Mouse (Mus musculus) midbrain, embryonic 12.5 days (tissue): ENCODE data around the gene Epb41l3. TPM values are rescaled to one million over a fixed set of nuclear protein-coding genes. Genes with fewer than 3 reads are reported as not detected.
A peak's percentile ranks its signal among the peaks of the same experiment; 100 is the strongest.

Source experiments
- ATAC-seq: fragments of 200-750 bp; cut with Nextera tagmentation; 2 replicates; pipeline ENCODE4 v1.8.0; 2017; ENCODE audit warnings: low read depth, moderate TSS enrichment, moderate library complexity; ENCODE audit not compliant: low FRiP score
- H3K27ac ChIP-seq: fragments of 300-500 bp; sonication (generic); replicated peaks from 2 replicates; pipeline ENCODE4 v1.5.1; 2016; ENCODE audit warnings: mild to moderate bottlenecking
- H3K27me3 ChIP-seq: fragments of 300-500 bp; sonication (generic); 2 replicates; pipeline ENCODE4 v1.6.1; 2016; ENCODE audit warnings: mild to moderate bottlenecking
- H3K36me3 ChIP-seq: fragments of 300-500 bp; sonication (generic); 2 replicates; pipeline ENCODE4 v1.6.1; 2016
- H3K4me1 ChIP-seq: fragments of 300-500 bp; sonication (generic); 2 replicates; pipeline ENCODE4 v1.6.1; 2016
- H3K4me2 ChIP-seq: fragments of 300-500 bp; sonication (generic); replicated peaks from 2 replicates; pipeline ENCODE4 v1.6.1; 2016; ENCODE audit warnings: mild to moderate bottlenecking, moderate library complexity
- H3K4me3 ChIP-seq: fragments of 300-500 bp; sonication (generic); 2 replicates; pipeline ENCODE4 v1.5.1; 2016; ENCODE audit warnings: mild to moderate bottlenecking
- H3K9ac ChIP-seq: fragments of 300-500 bp; sonication (generic); replicated peaks from 2 replicates; pipeline ENCODE4 v1.6.1; 2016; ENCODE audit warnings: mild to moderate bottlenecking, moderate library complexity
- H3K9me3 ChIP-seq: fragments of 300-500 bp; sonication (generic); 2 replicates; pipeline ENCODE4 v1.6.1; 2016; ENCODE audit warnings: mild to moderate bottlenecking
- WGBS: fragments of 180-500 bp; shearing (Covaris S2); methylation state at CpG from one replicate; pipeline ENCODE4 v1.1.7; 2016; 5-methylcytosine and 5-hydroxymethylcytosine counted together
- polyA plus RNA-seq: library from polyadenylated mRNA; unstranded; fragments of >200 nt; fragmentation: Nextera tagmentation; extraction: Ambion mirVana; gene quantifications from 2 replicates; pipeline ENCODE4 v1.2.1, GENCODE M21; 2016

Epb41l3 gene
- polyA plus RNA-seq, 1 experiment from 2014 or later = 78.0 TPM

DNA sequence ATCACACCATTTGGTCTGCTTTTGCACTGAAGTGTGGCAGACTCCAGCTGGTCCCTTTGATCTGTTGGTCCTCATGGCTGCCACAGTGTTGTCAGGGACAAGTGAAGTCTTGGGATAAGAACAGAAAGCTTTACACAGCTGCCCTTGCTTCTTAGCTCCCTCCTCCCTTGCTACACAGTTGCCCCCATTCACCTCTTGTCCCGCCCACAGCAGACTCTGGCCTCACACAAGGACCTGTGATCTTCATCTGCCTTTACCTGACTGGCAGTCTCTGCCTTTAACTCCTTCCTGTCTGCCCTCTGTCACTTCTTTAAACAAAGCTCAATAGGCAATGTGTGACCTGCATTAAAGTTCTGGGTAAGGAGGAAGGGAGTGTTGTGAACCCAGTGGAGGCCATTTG lies 123.3 kb downstream of the Epb41l3 start:
- Histone ChIP-seq H3K9ac (no peak overlapping the region), H3K4me3 (no peak overlapping the region), H3K27ac (no peak overlapping the region)

DNA sequence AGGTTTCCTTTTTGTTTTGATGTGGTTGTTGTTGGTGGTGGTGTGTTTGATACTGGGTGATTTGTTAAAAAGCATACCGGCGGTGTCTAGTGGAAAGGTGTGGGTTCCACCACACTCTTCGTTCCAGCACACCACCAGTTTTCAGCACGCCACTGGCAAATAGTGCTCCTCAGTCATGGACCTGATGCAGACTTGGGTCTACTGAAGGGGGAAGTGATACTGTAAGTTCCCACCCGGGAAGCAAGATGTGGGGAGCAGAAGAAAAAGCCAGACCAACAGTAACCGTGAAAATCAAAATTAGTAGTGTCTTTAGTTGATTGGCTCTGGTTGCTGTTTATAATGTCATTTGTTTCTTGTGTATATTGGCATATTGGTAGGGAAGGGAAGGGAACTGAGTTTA lies 124.3 kb downstream of the Epb41l3 start:
- H3K27me3 ChIP-seq = no peaks in the 10 kb centered on the region
- no peak overlapping the region for H3K4me2 ChIP-seq
- H3K4me1 ChIP-seq = peaks cover under 1% of the 10 kb centered on the region; the same call in 1 of the 2 replicates
- no peak overlapping the region for H3K4me3 ChIP-seq
- WGBS = 93% methylated on average over 6 of the region's 6 CpGs
- no peak overlapping the region for H3K27ac ChIP-seq
- no peak for ATAC-seq
- no peak overlapping the region for H3K9ac ChIP-seq
- no peaks in the 10 kb centered on the region for H3K9me3 ChIP-seq
- no peaks in the 10 kb centered on the region for H3K36me3 ChIP-seq

More for the DNA sequence above, 123.3 kb downstream of the Epb41l3 start:
- WGBS = 33% methylated on average over 1 of the region's 1 CpGs
- Histone ChIP-seq H3K9me3 (no peaks in the 10 kb centered on the region), H3K27me3 (no peaks in the 10 kb centered on the region), H3K4me1 (peaks cover 10% of the 10 kb centered on the region), H3K36me3 (no peaks in the 10 kb centered on the region), H3K4me2 (no peak overlapping the region)
- ATAC-seq = no peak

GRCm38 (mm10) chr17:69200936-69201335 lies 125.5 kb downstream of the Epb41l3 start:
- no peak overlapping the region for H3K27ac ChIP-seq
- WGBS = 96% methylated on average over 8 of the region's 8 CpGs
- no peaks in the 10 kb centered on the region for H3K27me3 ChIP-seq
- no peaks in the 10 kb centered on the region for H3K36me3 ChIP-seq
- no peaks in the 10 kb centered on the region for H3K4me1 ChIP-seq
- H3K9me3 ChIP-seq = no peaks in the 10 kb centered on the region
- H3K9ac ChIP-seq = no peak overlapping the region
- H3K4me2 ChIP-seq = no peak overlapping the region
- no peak overlapping the region for H3K4me3 ChIP-seq
- ATAC-seq = no peak

GRCm38 (mm10) chr17:69205282-69205999 lies 130.0 kb downstream of the Epb41l3 start:
- Histone ChIP-seq H3K4me3 (no peak overlapping the region), H3K27ac (no peak overlapping the region), H3K4me1 (peaks cover 8% of the 10 kb centered on the region), H3K4me2 (no peak overlapping the region), H3K27me3 (no peaks in the 10 kb centered on the region), H3K36me3 (no peaks in the 10 kb centered on the region), H3K9me3 (no peaks in the 10 kb centered on the region), H3K9ac (no peak overlapping the region)
- no peak for ATAC-seq
- 90% methylated on average over 5 of the region's 5 CpGs for WGBS

GRCm38 (mm10) chr17:69207562-69208312 lies 132.3 kb downstream of the Epb41l3 start:
- H3K27ac ChIP-seq = peak overlapping the region; percentile 52
- no peak overlapping the region for H3K9ac ChIP-seq

DNA sequence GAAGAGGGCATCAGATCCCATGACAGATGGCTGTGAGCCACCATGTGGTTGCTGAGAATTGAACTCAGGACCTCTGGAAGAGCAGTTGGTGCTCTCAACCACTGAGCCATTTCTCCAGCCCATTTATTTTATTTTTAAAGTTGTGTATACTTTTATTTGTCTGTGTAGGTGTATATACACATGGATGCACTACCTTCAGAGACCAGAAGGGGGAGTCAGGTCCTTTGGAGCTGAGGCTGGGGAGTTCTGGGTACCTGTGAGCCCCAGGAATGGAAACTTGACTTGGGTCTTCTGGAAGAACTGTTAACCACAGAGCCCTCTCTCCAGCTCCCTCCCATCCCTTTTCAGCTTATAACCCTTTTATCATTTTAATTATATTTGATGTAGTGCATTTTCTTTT lies 135.6 kb downstream of the Epb41l3 start:
- Histone ChIP-seq H3K27me3 (no peaks in the 10 kb centered on the region), H3K27ac (no peak overlapping the region), H3K9me3 (no peaks in the 10 kb centered on the region), H3K4me1 (peaks cover 8% of the 10 kb centered on the region), H3K4me2 (no peak overlapping the region), H3K9ac (no peak overlapping the region), H3K4me3 (no peak overlapping the region), H3K36me3 (peaks cover 7% of the 10 kb centered on the region; the same call in 1 of the 2 replicates)
- no peak for ATAC-seq

More at GRCm38 (mm10) chr17:69207562-69208312, 132.3 kb downstream of the Epb41l3 start:
- WGBS = 30% methylated on average over 15 of the region's 15 CpGs
- Histone ChIP-seq H3K4me2 (peak overlapping the region; percentile 23; the same call in 1 of the 2 replicates), H3K4me3 (no peak overlapping the region), H3K36me3 (no peaks in the 10 kb centered on the region), H3K4me1 (peaks cover 8% of the 10 kb centered on the region), H3K9me3 (no peaks in the 10 kb centered on the region), H3K27me3 (no peaks in the 10 kb centered on the region)
- ATAC-seq = peak; percentile 73

- 93% methylated on average over 3 of the region's 3 CpGs for WGBS
- no peak for ATAC-seq
- Histone ChIP-seq H3K27ac (no peak overlapping the region), H3K9me3 (no peaks in the 10 kb centered on the region), H3K4me2 (no peak overlapping the region), H3K4me1 (no peaks in the 10 kb centered on the region), H3K36me3 (peaks cover 7% of the 10 kb centered on the region; the same call in 1 of the 2 replicates), H3K4me3 (no peak overlapping the region), H3K27me3 (no peaks in the 10 kb centered on the region), H3K9ac (no peak overlapping the region)
Measured at GRCm38 (mm10) chr17:69216120-69216519, 140.6 kb downstream of the Epb41l3 start.

- WGBS = 90% methylated on average over 7 of the region's 7 CpGs
- H3K4me3 ChIP-seq = no peak overlapping the region
Measured at GRCm38 (mm10) chr17:69220849-69221248, 145.4 kb downstream of the Epb41l3 start.

GRCm38 (mm10) chr17:69221377-69221776 lies 145.9 kb downstream of the Epb41l3 start:
- Histone ChIP-seq H3K27ac (no peak overlapping the region), H3K9ac (no peak overlapping the region), H3K4me3 (no peak overlapping the region), H3K36me3 (no peaks in the 10 kb centered on the region), H3K4me2 (no peak overlapping the region), H3K27me3 (no peaks in the 10 kb centered on the region), H3K9me3 (no peaks in the 10 kb centered on the region), H3K4me1 (no peaks in the 10 kb centered on the region; the same call in 1 of the 2 replicates)
- 78% methylated on average over 6 of the region's 6 CpGs for WGBS
- no peak for ATAC-seq

More at GRCm38 (mm10) chr17:69220849-69221248, 145.4 kb downstream of the Epb41l3 start:
- no peak overlapping the region for H3K27ac ChIP-seq
- H3K9ac ChIP-seq = no peak overlapping the region
- no peaks in the 10 kb centered on the region for H3K36me3 ChIP-seq
- H3K27me3 ChIP-seq = no peaks in the 10 kb centered on the region
- ATAC-seq = no peak
- H3K4me1 ChIP-seq = no peaks in the 10 kb centered on the region; the same call in 1 of the 2 replicates
- no peaks in the 10 kb centered on the region for H3K9me3 ChIP-seq
- no peak overlapping the region for H3K4me2 ChIP-seq

DNA sequence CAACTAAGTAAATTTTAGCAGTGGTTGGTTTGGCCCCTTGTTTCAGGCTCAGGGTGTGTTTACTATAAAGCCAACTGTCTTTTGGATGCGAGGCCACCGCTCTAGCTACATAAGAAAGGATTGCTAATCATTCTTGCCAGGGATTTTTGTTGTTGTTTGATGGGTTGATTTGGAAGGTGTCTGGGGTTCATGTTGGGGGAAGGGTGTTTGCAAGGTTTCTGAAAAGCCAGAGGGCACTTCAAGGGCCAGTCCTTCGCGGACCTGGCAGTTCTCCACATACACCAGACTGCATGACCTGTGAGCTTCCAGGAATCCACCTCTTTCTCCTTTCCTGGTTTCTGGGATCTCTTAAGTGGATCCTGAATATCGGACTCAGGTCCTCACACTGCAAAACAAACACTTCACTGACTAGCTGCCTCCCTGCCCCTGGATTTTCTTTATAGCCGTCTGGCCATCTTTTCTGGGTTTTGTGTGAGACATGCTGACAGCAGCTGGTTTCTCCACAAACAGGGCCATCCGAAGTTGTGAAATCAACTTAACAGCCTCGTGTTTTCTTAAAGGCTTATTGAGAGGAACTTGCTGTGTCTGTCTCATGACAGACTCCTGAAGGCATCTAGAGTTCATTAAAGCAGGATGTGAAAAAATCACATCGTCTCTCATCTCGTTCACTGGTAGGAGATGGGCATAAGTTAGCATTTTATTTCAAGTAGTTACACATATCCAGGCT lies 146.6 kb downstream of the Epb41l3 start:
- H3K36me3 ChIP-seq = no peaks in the 10 kb centered on the region
- H3K27ac ChIP-seq = no peak overlapping the region
- 43% methylated on average over 10 of the region's 10 CpGs for WGBS
- no peaks in the 10 kb centered on the region for H3K27me3 ChIP-seq
- H3K4me1 ChIP-seq = peaks cover 1% of the 10 kb centered on the region
- H3K4me3 ChIP-seq = no peak overlapping the region
- H3K9me3 ChIP-seq = no peaks in the 10 kb centered on the region
- no peak for ATAC-seq
- H3K9ac ChIP-seq = no peak overlapping the region
- no peak overlapping the region for H3K4me2 ChIP-seq

- Histone ChIP-seq H3K27me3 (no peaks in the 10 kb centered on the region), H3K27ac (no peak overlapping the region), H3K9me3 (no peaks in the 10 kb centered on the region), H3K4me3 (no peak overlapping the region), H3K36me3 (no peaks in the 10 kb centered on the region), H3K9ac (no peak overlapping the region), H3K4me1 (peaks cover 16% of the 10 kb centered on the region), H3K4me2 (no peak overlapping the region)
- ATAC-seq = no peak
- 88% methylated on average over 7 of the region's 7 CpGs for WGBS
Measured at GRCm38 (mm10) chr17:69225996-69226395, 150.5 kb downstream of the Epb41l3 start.
